Mouse (Mus musculus) megakaryocyte-erythroid progenitor cell, adult 5-6 weeks (primary cell): ENCODE measurements around the gene Orc2. TPM values are rescaled to one million over a fixed set of nuclear protein-coding genes. Genes with fewer than 3 reads are reported as not detected.

Experiments
- ATAC-seq: replicated peaks from 2 replicates; pipeline ENCODE4 v1.8.0; 2016; ENCODE audit warnings: mild to moderate bottlenecking, inconsistent platforms; ENCODE audit not compliant: severe bottlenecking, poor library complexity, low FRiP score, low TSS enrichment
- total RNA-seq, 2 experiments: library from RNA; stranded (forward) in 1 of 2; stranded (reverse) in 1 of 2; fragments of 200-1000, 215-1000 nt in 1 of 2; fragments of >200 nt in 1 of 2; fragmentation: Nextera tagmentation in 1 of 2; gene quantifications; 2 replicates each; pipeline ENCODE4 v1.2.3; 2014 to 2017

Orc2 gene
- total RNA-seq (2014; fragmentation: Nextera tagmentation) (101 and 111 TPM in 2 replicates), total RNA-seq (2017) (138 and 155 TPM in 2 replicates)

DNA sequence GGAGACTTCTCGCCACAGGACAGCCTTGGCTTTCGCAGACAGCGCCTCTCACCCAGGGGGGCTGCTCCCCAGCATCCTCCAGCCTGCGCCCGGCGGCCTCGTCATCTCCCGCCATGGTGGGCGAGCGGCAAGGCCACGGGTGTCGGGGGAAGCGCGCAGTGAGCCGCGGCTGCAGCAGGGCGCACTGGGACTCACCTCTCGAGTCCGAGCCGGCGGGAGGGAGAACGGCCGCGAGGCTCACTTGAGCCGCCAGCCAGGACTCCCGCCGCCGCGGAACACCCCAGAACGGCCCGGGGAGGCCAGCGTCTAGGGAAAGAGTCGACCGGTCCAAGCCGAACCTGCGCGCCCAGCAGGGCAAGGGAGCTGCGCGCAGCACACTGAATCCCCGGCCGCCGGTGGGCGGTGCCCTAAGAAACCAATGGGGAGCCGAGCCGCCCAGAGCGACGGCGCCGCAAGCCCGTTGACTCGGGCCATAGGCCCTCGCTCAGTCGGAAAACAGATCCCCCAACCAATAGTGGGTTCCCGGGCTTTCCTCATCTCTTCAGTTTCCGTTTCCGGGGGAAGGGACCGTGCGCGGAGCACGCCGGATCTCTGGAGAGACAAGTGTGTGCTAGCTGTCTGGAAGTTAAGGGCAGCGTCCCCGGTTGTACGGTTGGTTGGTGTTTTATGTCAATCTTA is at the start of gene Orc2:
Gene Orc2, minus strand, starts transcription at position 533 of the 678 bp plus-strand sequence.
- peak; percentile 94 for ATAC-seq

DNA sequence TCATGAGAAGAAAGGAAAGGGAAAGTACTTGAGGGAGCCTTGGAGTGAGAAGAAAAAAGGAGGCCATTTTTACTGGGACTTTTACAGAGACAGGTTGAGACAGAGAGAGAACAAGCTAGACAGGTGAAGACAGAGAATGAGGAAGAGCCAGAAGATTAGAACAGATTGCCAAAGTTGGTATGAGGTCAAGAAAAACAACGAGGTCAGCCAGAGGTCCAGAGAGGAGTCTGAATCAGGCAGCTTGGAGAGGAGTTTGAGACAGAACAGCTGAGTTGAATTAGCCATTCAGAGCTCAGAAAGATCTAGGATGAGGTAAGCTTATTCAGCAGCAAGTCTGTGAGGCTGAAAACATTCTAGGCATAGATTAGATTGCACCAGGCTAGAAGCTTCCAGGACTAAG is 36.5 kb upstream of the Orc2 start:
- no peak for ATAC-seq

DNA sequence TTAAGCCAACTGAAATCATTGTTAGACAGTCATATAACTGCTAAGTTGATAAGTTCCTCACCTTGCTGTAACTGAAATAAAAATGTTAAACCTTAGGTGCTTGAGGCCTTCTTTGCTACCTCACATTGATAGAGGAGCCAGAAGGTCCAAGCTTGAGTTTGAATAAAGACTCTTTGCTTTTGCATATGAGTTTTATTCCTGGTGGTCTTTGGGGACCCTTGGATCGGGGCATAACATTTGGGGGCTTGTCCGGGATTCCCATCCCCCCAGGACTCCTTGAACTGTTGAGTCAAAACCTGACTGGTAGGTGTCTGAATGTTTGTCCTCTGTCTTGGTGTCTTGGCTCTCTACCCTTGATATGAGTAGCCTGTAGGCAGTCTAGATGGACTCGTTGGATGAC is 2.3 kb upstream of the Orc2 start:
- ATAC-seq, result no peak

DNA sequence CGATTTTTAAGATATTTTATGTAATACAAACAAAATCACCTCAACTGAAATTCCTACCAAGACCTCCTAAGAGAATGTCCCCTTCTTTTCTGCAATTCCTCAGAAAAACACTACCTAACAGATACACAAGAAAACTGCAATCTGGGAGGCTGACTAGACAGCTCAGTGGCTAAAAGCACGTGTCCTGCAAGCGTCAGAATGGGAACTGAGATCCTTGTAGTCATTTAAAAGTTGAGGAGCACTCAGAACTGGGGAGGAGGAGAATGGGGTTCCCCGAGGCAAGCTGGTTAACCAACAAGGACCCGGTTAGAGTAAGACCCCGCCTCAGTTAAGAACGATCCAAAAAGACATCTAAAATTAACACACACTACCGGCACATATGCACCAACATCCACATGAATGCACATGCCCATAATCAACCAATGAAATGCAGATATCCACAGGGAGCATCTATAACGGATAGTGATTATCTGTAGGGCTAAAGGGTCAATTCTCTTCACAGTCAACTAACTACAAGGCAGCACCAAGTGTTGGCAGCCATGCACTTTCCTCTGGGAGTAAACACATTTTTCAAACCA is 1.0 kb downstream of the Orc2 start:
- ATAC-seq, result 0 out of 2 replicates have a peak, but pooled peaks have one; percentile 21

DNA sequence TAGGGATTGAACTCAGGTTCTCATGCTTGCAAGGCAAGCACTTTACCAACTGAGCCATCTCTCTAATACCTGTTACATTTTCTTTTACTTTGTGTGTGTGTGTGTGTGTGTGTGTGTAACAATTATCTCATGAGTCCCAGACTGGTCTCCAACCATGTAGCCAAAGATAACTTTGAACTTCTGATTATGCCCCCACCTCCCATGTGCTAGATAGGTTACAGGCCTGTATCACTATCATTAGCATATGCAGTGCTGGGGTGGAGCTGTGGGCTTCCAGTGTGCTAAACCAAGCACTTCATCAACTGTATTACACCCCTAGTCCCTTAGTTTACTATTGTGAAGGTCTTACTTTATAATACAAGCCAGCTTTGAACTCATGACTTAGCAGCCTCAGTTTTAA is 1.8 kb downstream of the Orc2 start:
- peak; percentile 75 for ATAC-seq

DNA sequence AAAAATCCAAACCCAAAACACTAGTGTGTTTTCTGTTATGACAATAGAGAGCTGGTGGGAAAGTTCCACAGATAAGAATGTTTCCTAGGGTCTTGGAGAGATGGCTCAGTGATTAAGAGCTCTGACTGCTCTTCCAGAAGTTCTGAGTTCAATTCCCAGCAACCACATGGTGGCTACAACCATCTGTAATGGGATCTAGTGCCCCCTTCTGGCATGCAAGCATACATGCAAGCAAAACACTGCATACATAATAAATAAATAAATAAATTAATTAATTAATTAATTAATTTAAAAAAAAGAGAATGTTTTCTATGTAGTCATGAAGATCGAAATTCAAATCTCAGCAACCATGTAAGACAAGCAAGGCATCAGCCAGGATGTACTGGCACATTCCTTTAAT is 6.2 kb downstream of the Orc2 start:
- no peak for ATAC-seq

DNA sequence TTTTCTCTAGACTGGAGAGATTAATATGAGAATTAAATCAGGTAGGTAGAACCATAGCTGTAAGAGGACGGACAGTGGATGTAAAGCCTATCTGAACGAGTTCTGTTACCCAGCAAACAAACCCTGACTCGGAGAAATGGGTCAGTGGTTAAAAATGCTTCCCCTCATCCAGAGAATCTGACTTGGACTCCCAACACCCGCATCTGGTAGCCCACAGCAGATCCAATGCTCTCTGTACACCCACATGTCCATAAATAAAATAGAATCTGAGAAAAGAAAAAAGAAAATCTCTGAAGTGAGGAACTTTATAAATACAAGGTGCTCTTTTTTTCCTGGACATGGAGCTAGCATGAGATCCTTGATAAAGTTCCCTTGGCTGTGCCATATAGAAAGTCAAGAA is 7.2 kb downstream of the Orc2 start:
- no peak for ATAC-seq

DNA sequence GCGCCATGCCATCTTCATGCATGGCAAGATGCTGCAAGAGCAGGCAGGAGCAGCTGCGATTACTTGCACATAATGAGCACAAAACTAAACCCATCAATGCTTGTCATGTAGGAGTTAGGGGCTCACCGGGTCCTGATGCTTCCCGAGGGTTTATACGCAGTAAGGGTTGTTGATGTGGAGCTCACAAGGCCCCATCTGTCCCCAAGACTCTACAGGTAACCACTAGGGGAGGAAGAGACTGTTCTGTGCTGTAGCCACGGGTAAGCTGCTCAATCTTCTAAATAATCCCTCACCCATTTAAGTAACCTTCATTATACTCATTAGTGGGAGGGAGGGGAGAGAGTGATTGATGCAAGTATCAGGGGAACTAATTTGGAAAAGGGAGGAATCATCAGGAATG is 9.3 kb downstream of the Orc2 start:
- no peak for ATAC-seq

DNA sequence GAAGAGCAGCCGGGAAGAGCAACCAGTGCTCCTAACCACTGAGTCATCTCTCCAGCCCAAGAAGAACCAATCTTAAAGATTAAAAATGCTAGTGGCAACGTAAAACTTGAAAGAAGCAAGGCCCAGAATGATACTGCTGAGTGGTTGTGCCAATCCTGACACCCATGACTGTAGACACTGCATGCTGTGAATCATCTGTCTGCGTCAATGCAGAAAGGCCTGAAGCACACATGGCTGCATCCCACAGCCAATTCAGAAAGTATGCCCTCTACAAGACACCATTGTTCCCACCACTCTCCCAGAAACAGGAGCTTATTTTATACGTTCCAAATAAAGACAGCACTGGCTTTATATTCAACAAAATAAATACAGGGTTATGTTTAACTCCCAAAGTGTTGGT is 22.3 kb downstream of the Orc2 start:
- ATAC-seq, result no peak

DNA sequence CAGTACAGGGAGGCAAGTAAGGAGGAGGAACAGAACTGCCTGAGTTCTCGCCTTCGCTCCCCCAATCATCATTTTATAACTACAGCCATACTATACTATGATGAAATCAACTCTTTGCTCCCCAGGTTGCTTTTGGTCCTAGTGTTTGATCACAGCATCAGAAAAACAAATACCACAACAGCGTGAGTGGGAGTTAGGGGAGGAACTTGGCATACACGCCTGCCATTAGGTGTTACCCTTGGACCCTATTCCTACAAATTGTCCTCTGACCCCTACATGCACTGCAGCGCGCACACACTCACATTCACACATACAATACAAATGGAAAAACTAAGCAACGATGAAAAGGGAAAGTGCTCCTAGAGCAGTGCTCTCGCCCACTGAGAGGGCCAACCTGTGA is 29.2 kb downstream of the Orc2 start:
- ATAC-seq, result no peak

DNA sequence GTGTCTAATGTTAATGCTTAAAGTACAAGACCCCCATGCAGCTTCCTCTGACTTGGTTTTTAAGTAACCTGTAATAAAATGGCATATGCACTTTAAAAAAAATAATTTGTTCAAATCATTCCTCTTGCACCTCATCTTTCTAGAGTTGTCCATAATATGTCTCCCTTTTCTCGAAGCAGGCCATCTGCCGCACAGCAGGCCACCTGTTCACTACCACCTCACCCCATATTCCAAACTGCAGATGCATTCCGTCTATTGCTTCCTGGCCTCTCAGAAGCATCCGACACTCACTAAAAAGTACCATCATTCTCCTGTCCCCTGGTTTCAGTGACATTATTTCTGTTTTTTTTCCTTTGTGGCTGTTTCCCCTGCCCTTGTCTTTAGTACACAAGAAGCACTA is 39.3 kb downstream of the Orc2 start:
- ATAC-seq, result no peak

DNA sequence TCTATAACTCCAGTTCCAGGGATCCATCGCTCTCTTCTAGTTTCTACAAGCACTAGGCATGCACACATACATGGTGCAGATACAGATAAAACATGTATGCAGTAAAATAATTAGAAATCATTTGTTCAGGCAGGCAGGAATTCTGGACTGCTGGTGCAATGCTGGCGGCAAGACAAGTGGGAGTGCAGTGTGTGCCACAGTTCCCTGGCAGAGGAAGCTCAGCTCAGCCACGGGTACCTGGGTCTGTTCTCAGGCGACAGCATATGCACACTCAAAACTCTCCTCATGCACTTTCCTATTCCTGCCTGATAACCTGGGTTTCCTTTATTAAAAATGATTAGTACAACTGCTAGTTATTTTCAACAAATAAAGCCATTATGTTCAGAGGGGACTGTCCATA is 39.9 kb downstream of the Orc2 start:
- ATAC-seq, result no peak

DNA sequence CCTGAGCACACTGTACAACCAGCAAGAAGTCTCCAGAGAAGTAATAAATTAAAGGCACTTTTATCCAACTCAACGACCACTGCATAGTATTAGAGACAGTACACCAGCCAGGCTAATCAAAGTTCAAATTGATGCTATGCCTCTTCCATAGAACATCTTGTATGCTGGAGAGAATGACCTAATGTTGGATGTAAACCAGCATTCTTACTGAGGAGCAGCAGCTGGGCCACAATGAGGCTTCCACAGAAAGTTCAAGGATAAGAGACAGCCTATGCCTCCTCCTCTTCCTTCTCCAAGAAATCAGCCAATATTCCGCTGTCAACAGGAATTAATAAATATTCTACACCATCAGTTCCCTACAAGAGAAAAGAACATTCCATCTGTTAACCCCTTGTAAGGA is 41.0 kb downstream of the Orc2 start:
- no peak for ATAC-seq

DNA sequence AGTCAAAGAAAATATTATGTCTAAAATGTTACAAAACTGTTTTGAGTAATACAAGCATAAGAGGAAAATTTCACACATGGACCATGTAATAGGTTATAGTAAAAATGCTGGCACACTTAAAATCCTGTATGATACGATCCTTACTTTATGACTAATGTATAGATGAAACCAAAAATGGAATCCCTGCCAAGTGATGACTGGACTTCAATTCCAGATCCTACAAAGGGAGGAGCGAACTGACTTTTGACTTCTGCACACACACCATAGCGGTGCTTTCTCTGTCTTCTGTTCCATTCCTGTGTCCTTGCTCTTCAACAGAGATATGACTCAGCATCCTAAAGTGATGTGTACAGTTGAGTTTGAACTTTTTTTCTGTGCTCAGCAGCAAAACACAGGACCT is 44.3 kb downstream of the Orc2 start:
- no peak for ATAC-seq

DNA sequence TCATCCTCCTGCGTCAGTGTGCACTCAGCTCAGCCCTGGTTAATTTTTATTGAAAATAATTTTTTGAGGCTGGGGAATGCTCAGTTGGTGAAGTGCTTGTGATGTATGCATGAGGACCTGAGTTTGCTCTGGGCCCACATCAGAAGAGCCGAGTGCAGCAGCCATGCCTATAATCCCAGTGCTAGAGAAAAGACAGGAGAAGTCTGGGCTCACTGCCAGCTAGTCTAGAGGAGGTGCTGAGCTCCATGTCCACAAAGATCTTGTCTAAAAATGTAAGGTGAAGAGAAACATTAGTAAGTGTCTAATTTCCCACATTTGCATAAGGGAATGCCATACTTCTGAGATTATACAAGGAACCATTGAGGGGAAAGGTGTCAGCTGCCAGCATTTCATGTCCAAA is 46.0 kb downstream of the Orc2 start:
- ATAC-seq, result no peak

DNA sequence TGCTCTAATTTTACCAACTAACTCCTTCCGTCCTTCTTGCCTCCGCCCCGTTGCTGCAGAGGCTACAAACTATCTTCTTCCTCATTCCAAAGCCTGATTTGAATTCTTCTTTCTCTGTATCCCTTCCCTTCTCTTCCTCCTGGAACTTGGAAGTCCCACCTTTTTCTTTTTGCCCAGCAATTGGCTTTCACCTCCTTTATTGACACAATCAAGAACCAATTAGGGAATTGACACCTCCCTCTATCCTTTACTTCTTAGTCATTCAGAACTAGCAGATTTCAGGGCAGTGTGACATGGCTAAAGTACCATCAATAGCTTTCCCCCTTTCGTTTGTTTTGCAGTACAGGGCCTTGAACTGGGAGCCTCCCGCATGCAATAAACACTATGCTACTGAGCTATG is 46.7 kb downstream of the Orc2 start:
- no peak for ATAC-seq

DNA sequence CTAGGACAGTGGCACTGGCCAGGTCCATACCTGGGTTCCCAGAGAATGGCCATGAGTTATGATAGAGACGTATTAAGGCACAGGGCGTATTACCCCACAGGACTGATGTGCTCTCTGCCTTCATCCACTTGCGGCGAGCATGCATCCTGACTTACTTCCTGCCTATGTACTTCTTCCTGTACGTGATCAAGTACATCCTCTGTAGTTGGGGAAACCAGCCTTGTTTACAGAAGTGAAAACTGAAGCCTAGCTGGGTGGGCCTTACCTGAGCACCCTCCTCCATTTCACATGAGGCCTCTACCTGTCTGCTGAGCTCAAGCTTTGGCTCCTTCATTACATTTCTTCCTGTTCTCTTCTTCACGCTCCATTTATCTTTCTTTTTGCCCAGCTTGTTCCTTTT is 50.6 kb downstream of the Orc2 start:
- ATAC-seq, result no peak

DNA sequence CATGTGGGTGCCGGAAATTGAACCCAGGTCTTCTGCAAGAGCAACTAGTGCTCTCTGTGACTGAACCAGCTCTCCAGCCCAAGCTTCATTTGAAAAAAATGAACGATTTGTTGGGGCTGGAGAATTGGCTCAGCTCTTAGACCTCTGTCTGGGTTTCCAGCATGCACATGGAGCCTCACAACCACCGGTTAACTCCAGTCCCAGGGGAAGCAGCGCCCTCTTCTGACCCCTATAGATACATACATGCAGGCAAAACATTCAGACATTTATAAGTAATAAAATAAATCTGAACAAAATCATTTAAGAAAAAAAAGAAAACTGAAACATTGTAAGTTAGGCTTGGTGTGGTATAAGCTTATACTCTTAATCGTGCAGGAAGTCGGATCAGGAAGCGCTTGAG is 56.5 kb downstream of the Orc2 start:
- ATAC-seq, result no peak

DNA sequence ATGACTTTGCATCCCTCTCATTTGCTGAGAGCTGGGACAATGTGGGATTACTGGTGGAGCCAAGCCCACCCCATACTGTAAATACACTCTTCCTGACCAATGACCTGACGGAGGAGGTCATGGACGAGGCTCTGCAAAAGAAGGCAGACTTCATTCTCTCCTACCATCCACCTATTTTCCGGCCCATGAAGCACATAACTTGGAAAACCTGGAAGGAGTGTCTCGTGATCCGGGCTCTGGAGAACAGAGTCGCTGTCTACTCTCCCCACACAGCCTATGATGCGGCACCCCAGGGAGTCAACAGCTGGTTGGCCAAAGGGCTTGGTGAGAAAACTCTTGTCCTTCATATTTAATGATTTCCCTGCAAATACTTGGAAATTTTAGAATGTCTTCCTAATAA is 57.1 kb downstream of the Orc2 start:
- ATAC-seq, result no peak

DNA sequence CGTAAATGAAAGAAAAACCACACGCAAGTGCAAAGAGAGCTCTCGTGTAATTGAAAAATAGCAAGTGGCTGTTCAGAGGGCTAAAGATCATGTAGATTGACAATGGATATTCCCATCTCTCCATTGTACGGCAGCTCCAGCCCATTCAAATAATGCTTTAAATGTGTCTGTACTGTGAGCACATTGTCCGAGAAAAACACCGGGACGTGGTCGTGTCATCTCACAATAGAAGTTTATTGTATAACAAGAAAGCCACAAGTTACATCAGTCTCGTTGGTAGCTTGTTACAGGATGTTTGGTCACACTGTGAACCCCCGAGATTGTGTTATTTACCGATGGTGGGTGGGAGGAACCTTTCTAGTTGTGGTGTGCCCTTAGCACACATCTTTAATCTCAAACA is 59.0 kb downstream of the Orc2 start:
- ATAC-seq, result no peak

DNA sequence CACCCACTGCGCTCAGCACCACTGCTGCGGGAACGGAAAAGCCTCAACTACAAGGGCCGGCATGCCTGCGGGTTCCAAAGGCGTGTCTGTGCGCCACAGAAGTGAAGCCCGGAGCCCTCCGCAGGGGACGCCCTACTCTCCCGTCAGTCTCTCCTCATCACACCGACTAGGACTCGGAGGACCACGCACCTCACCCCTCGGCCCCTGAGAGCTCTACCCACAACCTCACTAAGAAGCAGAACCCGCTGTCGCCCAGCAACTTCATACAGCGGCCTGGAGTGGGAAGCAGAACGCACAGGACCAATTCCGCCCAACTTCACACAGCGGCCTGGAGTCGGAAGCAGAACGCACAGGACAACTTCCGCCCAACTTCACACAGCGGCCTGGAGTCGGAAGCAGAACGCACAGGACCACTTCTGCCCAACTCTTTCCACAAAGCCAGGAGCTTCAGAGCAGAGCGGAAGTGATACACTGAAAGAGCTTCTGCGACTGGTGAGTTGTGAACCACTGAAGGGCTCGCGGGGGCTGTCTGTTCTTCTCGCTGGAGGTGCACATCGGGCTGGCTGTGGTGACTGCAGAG is 59.7 kb downstream of the Orc2 start, which contains the start of the genes Nif3l1 and Ppil3:
Gene Nif3l1, plus strand, starts transcription at position 9 of the 580 bp plus-strand sequence.
Gene Ppil3, minus strand, starts transcription at position 344 of the 580 bp plus-strand sequence.
- ATAC-seq, result peak; percentile 95
